Mouse (Mus musculus) liver, postnatal 0 days (tissue): Measurements from ENCODE around the gene Thegl.

Source experiments
- CTCF ChIP-seq: sonication (generic); IDR thresholded peaks from 2 replicates; pipeline ENCODE4 v1.5.1; 2016; ENCODE audit warnings: antibody characterized with exemption, low read depth
- EP300 ChIP-seq: IDR thresholded peaks from 2 replicates; pipeline ENCODE4 v1.6.1; 2016; ENCODE audit warnings: antibody characterized with exemption, low read depth, mild to moderate bottlenecking

DNA sequence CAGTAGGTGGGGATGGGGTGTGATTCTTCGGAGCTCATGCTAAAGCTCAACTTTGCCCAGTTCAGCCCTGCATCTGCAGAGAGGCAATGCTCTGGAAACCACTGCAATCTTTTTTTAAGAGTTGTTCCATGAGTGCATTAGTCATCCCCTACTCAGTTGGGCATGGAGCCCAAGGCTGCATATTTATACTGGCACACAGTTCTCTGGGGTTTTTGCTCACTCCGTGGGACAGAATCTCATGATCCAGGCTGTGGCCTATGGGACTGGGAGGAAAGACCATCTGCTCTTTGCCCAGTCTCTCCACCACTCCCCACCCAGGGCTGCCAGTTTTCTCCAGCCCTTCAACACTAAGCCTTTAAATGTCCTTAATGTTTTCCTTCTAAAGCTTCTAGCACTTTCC is 59.1 kb downstream of the Thegl start:
- TF ChIP-seq CTCF (no peak), EP300 (no peak)
